8 mouse cellular contexts compared by ENCODE assay signal in genomic region chr5:145190875-145191798, GRCm38 (mm10). TPM values are rescaled to one million over a fixed set of nuclear protein-coding genes. Genes with fewer than 3 reads are reported as not detected.
DNase-seq lines count a peak whose midpoint lies in the region; ATAC-seq and TF ChIP-seq lines count a peak whose summit lies in the region.

No protein-coding gene starts in this region.

- H3K9ac ChIP-seq in forebrain, embryonic 15.5 days (replicated peaks) = peak overlapping the region; percentile 93
- peak overlapping the region; percentile 80 for H3K9ac ChIP-seq in neural tube, embryonic 14.5 days (replicated peaks; ENCODE audit: low read depth, low read length)

- WGBS in forebrain, embryonic 15.5 days = under 1% methylated on average over 41 of the region's 41 CpGs
- WGBS in neural tube, embryonic 14.5 days = under 1% methylated on average over 41 of the region's 41 CpGs

- intact Hi-C loops in heart, postnatal 25 days (cut with DNase I) = loop anchor here (2.0 to 5.0 kb wide), 2 partner anchors 24 to 41 kb away; partner anchors contain the start of genes Cpsf4, Ptcd1 and Zfp655

- peak overlapping the region; percentile 85 for H3K4me3 ChIP-seq in G1E (ENCODE audit: low read depth, low read length)
- peak overlapping the region; percentile 92 for H3K4me3 ChIP-seq in forebrain, embryonic 15.5 days
- H3K4me3 ChIP-seq in neural tube, embryonic 14.5 days (ENCODE audit: low read depth, low read length) = peak overlapping the region; percentile 69
- H3K4me3 ChIP-seq in testis, adult 2 months (ENCODE audit: control insufficient read depth, low read depth, low read length) = peak overlapping the region; percentile 92

- TF ChIP-seq POLR2A in testis, adult 2 months (IDR thresholded peaks at IDR 0.05; ENCODE audit: control insufficient read depth, low read depth, low read length) = peak; percentile 81

- H3K27me3 ChIP-seq in G1E (ENCODE audit: insufficient read depth, low read length) = no peaks in the 10 kb centered on the region
- no peaks in the 10 kb centered on the region for H3K27me3 ChIP-seq in forebrain, embryonic 15.5 days
- H3K27me3 ChIP-seq in neural tube, embryonic 14.5 days (ENCODE audit: control insufficient read depth, insufficient read depth, low read length) = no peaks in the 10 kb centered on the region
- H3K27me3 ChIP-seq in testis, adult 2 months (ENCODE audit: control insufficient read depth, insufficient read depth, low read length) = no peaks in the 10 kb centered on the region

- peaks cover 44% of the 10 kb centered on the region for H3K4me1 ChIP-seq in G1E (ENCODE audit: insufficient read depth, low read depth, low read length)
- H3K4me1 ChIP-seq in forebrain, embryonic 15.5 days = peaks cover 25% of the 10 kb centered on the region
- peaks cover 13% of the 10 kb centered on the region; the same call in 1 of the 2 replicates for H3K4me1 ChIP-seq in neural tube, embryonic 14.5 days (ENCODE audit: control insufficient read depth, insufficient read depth, low read length)
- peaks cover 8% of the 10 kb centered on the region; the same call in 1 of the 2 replicates for H3K4me1 ChIP-seq in testis, adult 2 months (ENCODE audit: control insufficient read depth, insufficient read depth, low read length)

- H3K4me2 ChIP-seq in forebrain, embryonic 15.5 days (replicated peaks) = peak overlapping the region; percentile 68
- peak overlapping the region; percentile 94 for H3K4me2 ChIP-seq in neural tube, embryonic 14.5 days (ENCODE audit: low read depth, low read length)

- no peak for TF ChIP-seq CTCF in G1E (IDR thresholded peaks at IDR 0.05; ENCODE audit: low read depth, low read length)
- TF ChIP-seq CTCF in testis, adult 2 months (IDR thresholded peaks at IDR 0.05; ENCODE audit: control insufficient read depth, insufficient read depth, insufficient replicate concordance, low read depth, low read length) = no peak

- peaks cover 69% of the 10 kb centered on the region for H3K36me3 ChIP-seq in G1E (replicated peaks)
- peaks cover 48% of the 10 kb centered on the region for H3K36me3 ChIP-seq in forebrain, embryonic 15.5 days
- peaks cover 27% of the 10 kb centered on the region for H3K36me3 ChIP-seq in neural tube, embryonic 14.5 days (ENCODE audit: control insufficient read depth, insufficient read depth, low read length)
- peaks cover 1% of the 10 kb centered on the region; the same call in 1 of the 2 replicates for H3K36me3 ChIP-seq in testis, adult 2 months (ENCODE audit: control insufficient read depth, insufficient read depth, low read length)

- no peaks in the 10 kb centered on the region for H3K9me3 ChIP-seq in G1E (replicated peaks)
- H3K9me3 ChIP-seq in forebrain, embryonic 15.5 days = no peaks in the 10 kb centered on the region
- no peaks in the 10 kb centered on the region for H3K9me3 ChIP-seq in neural tube, embryonic 14.5 days (ENCODE audit: control insufficient read depth, low read length)

- H3K27ac ChIP-seq in forebrain, embryonic 15.5 days (replicated peaks) = peak overlapping the region; percentile 84
- peak overlapping the region; percentile 80 for H3K27ac ChIP-seq in neural tube, embryonic 14.5 days (ENCODE audit: low read depth, low read length)
- peak overlapping the region; percentile 74 for H3K27ac ChIP-seq in testis, adult 2 months (ENCODE audit: control insufficient read depth, insufficient read depth, low read depth, low read length)

- ATAC-seq in G1E (ENCODE audit: extremely low read depth, insufficient number of reproducible peaks, low FRiP score, poor library complexity, severe bottlenecking) = peak; percentile 80
- peak; percentile 91 for ATAC-seq in forebrain, embryonic 15.5 days (replicated peaks)
- peak; percentile 90 for ATAC-seq in neural tube, embryonic 14.5 days (ENCODE audit: low read depth)

- DNase-seq in G1E (ENCODE audit: low spot score) = peak; percentile 78
- peak; percentile 89 for DNase-seq in cerebellum, adult 11-12 months
- peak; percentile 78 for DNase-seq in heart, postnatal 25 days (ENCODE audit: low spot score)
- DNase-seq in layer of hippocampus, adult 18-20 months (ENCODE audit: low spot score in 2 of 2) = peak; percentile 87 to 95
- DNase-seq in lung, adult 18-20 months = peak; percentile 91 to 94

RNA-seq across cellular contexts. Expression of gene Atp5j2, which starts 0.7 kb away (rescaled TPM):
- total RNA-seq in G1E (2014; fragmentation: Nextera tagmentation) (133 and 170 TPM in 2 replicates), G1E (2017) (257 and 304 TPM in 2 replicates)
- 21.5 and 61.1 TPM in 2 replicates for polyA plus RNA-seq in G1E (2012)
- 603 and 647 TPM in 2 replicates for polyA plus RNA-seq in forebrain, embryonic 15.5 days (2015; fragmentation: Nextera tagmentation; extraction: Ambion mirVana)
- total RNA-seq in heart, postnatal 25 days (2021) = 1,000 to 10,000 TPM; 1,052 to 1,137 TPM
- total RNA-seq in layer of hippocampus, adult 18-20 months (2021) = 100 to 1,000 TPM; 241 to 256 TPM
- polyA plus RNA-seq in neural tube, embryonic 14.5 days (2014; fragmentation: Nextera tagmentation; extraction: Ambion mirVana) = 539 and 628 TPM in 2 replicates
- polyA plus RNA-seq in testis, adult 2 months (2012; rRNA removed) = 98.4 and 101 TPM in 2 replicates

RNA-seq across cellular contexts. Expression of gene Zkscan14, which starts 10.5 kb away (rescaled TPM):
- total RNA-seq in G1E (2014; fragmentation: Nextera tagmentation) (9.6 and 9.9 TPM in 2 replicates), G1E (2017) (21.3 and 22.2 TPM in 2 replicates)
- polyA plus RNA-seq in G1E (2012) = 2.9 and 3.6 TPM in 2 replicates
- 15.5 and 17.0 TPM in 2 replicates for polyA plus RNA-seq in forebrain, embryonic 15.5 days (2015; fragmentation: Nextera tagmentation; extraction: Ambion mirVana)
- 1 to 10 TPM; 6.2 to 7.2 TPM for total RNA-seq in heart, postnatal 25 days (2021)
- 10 to 100 TPM; 12.6 to 12.8 TPM for total RNA-seq in layer of hippocampus, adult 18-20 months (2021)
- 15.2 and 17.0 TPM in 2 replicates for polyA plus RNA-seq in neural tube, embryonic 14.5 days (2014; fragmentation: Nextera tagmentation; extraction: Ambion mirVana)
- polyA plus RNA-seq in testis, adult 2 months (2012; rRNA removed) = 3.3 and 3.4 TPM in 2 replicates

RNA-seq across cellular contexts. Expression of gene Zkscan5, which starts 13.2 kb away (rescaled TPM):
- 13.7 and 14.6 TPM in 2 replicates for total RNA-seq in G1E (2014; fragmentation: Nextera tagmentation)
- 9.2 and 10.4 TPM in 2 replicates for total RNA-seq in G1E (2017)
- polyA plus RNA-seq in G1E (2012) = 1.3 and 2.8 TPM in 2 replicates
- 17.4 and 19.7 TPM in 2 replicates for polyA plus RNA-seq in forebrain, embryonic 15.5 days (2015; fragmentation: Nextera tagmentation; extraction: Ambion mirVana)
- total RNA-seq in heart, postnatal 25 days (2021) = 10 to 100 TPM in 1 of 2 experiments, 1 to 10 TPM in 1; 9.4 to 11.0 TPM
- 10 to 100 TPM; 11.6 to 12.0 TPM for total RNA-seq in layer of hippocampus, adult 18-20 months (2021)
- polyA plus RNA-seq in neural tube, embryonic 14.5 days (2014; fragmentation: Nextera tagmentation; extraction: Ambion mirVana) = 13.5 and 15.4 TPM in 2 replicates
- polyA plus RNA-seq in testis, adult 2 months (2012; rRNA removed) = 8.2 and 9.4 TPM in 2 replicates

RNA-seq across cellular contexts. Expression of gene Cpsf4, which starts 24.1 kb away (rescaled TPM):
- 44.3 and 55.4 TPM in 2 replicates for total RNA-seq in G1E (2014; fragmentation: Nextera tagmentation)
- total RNA-seq in G1E (2017) = 67.6 and 71.2 TPM in 2 replicates
- polyA plus RNA-seq in G1E (2012) = 89.8 and 90.0 TPM in 2 replicates
- 54.6 and 56.6 TPM in 2 replicates for polyA plus RNA-seq in forebrain, embryonic 15.5 days (2015; fragmentation: Nextera tagmentation; extraction: Ambion mirVana)
- total RNA-seq in heart, postnatal 25 days (2021) = 10 to 100 TPM in 1 of 2 experiments, 1 to 10 TPM in 1; 9.6 to 11.1 TPM
- total RNA-seq in layer of hippocampus, adult 18-20 months (2021) = 10 to 100 TPM; 23.5 to 23.8 TPM
- 30.1 and 31.3 TPM in 2 replicates for polyA plus RNA-seq in neural tube, embryonic 14.5 days (2014; fragmentation: Nextera tagmentation; extraction: Ambion mirVana)
- polyA plus RNA-seq in testis, adult 2 months (2012; rRNA removed) = 23.0 and 25.5 TPM in 2 replicates

RNA-seq across cellular contexts. Expression of gene Ptcd1, which starts 24.2 kb away (rescaled TPM):
- 8.2 and 16.4 TPM in 2 replicates for total RNA-seq in G1E (2014; fragmentation: Nextera tagmentation)
- total RNA-seq in G1E (2017) = 10.9 and 12.1 TPM in 2 replicates
- 17.1 and 18.4 TPM in 2 replicates for polyA plus RNA-seq in G1E (2012)
- polyA plus RNA-seq in forebrain, embryonic 15.5 days (2015; fragmentation: Nextera tagmentation; extraction: Ambion mirVana) = 23.3 and 25.1 TPM in 2 replicates
- 10 to 100 TPM; 27.9 to 28.6 TPM for total RNA-seq in heart, postnatal 25 days (2021)
- total RNA-seq in layer of hippocampus, adult 18-20 months (2021) = 10 to 100 TPM; 25.2 to 28.5 TPM
- polyA plus RNA-seq in neural tube, embryonic 14.5 days (2014; fragmentation: Nextera tagmentation; extraction: Ambion mirVana) = 15.9 and 17.8 TPM in 2 replicates
- polyA plus RNA-seq in testis, adult 2 months (2012; rRNA removed) = 19.5 and 22.2 TPM in 2 replicates

Comparison
In these comparisons a context has a peak if more than half of its experiments do, and no peak if none do; other contexts are left out.
1. Peak in every context shown above with its lines: DNase-seq, ATAC-seq, H3K4me3 ChIP-seq and H3K27ac ChIP-seq.